Mouse (Mus musculus) C2C12 (cell line): Measurements from ENCODE around the gene Erbb4.

Experiments
- CEBPB ChIP-seq: IDR thresholded peaks from one replicate; pipeline ENCODE4 v1.6.1; 2011; ENCODE audit warnings: low read depth, mild to moderate bottlenecking, control low read depth, moderate library complexity
- CTCF ChIP-seq: IDR thresholded peaks from one replicate; pipeline ENCODE4 v1.5.1; 2011; ENCODE audit not compliant: control insufficient read depth, insufficient read depth, insufficient read length
- MAX ChIP-seq: IDR thresholded peaks from one replicate; pipeline ENCODE4 v1.6.1; 2011; ENCODE audit warnings: mild to moderate bottlenecking, control low read depth
- MYOD1 ChIP-seq: IDR thresholded peaks from one replicate; pipeline ENCODE4 v1.6.1; 2011; ENCODE audit warnings: low read depth; ENCODE audit not compliant: control insufficient read depth, insufficient read length
- MYOG ChIP-seq: IDR thresholded peaks from one replicate; pipeline ENCODE4 v1.6.1; 2011; ENCODE audit not compliant: control insufficient read depth, insufficient read length; ENCODE audit errors: extremely low read depth
- USF1 ChIP-seq: IDR thresholded peaks from one replicate; pipeline ENCODE4 v1.6.1; 2011; ENCODE audit warnings: low read depth, mild to moderate bottlenecking, control low read depth, moderate library complexity

GRCm38 (mm10) chr1:68943141-68943540 lies 164.7 kb downstream of the Erbb4 start:
- TF ChIP-seq USF1, result no peak
- TF ChIP-seq CTCF, result no peak
- no peak for TF ChIP-seq MYOG
- TF ChIP-seq CEBPB, result no peak
- TF ChIP-seq MYOD1, result no peak
- TF ChIP-seq MAX, result no peak
